Mouse (Mus musculus) kidney, postnatal 0 days (tissue): ENCODE results near the gene Wdr70. TPM values are rescaled to one million over a fixed set of nuclear protein-coding genes. Genes with fewer than 3 reads are reported as not detected.

Source experiments
- ATAC-seq: fragments of 200-750 bp; cut with Nextera tagmentation; replicated peaks from 2 replicates; pipeline ENCODE4 v1.8.0; 2017; ENCODE audit warnings: low read depth, moderate number of reproducible peaks, moderate TSS enrichment, moderate library complexity; ENCODE audit not compliant: low FRiP score
- DNase-seq: peaks from one replicate; pipeline ENCODE4 v3.0.0-alpha.2; 2016; ENCODE audit warnings: low spot score
- H3K27ac ChIP-seq: fragments of 300-500 bp; sonication (generic); 2 replicates; pipeline ENCODE4 v1.5.1; 2014; ENCODE audit warnings: mild to moderate bottlenecking
- H3K27me3 ChIP-seq: fragments of 300-500 bp; sonication (generic); 2 replicates; pipeline ENCODE4 v1.6.1; 2014; ENCODE audit warnings: low read length, mixed read lengths; ENCODE audit not compliant: insufficient read depth
- H3K36me3 ChIP-seq: fragments of 300-500 bp; sonication (generic); 2 replicates; pipeline ENCODE4 v1.6.1; 2014; ENCODE audit warnings: low read length, mixed read lengths; ENCODE audit not compliant: insufficient read depth
- H3K4me1 ChIP-seq: fragments of 300-500 bp; sonication (generic); replicated peaks from 2 replicates; pipeline ENCODE4 v1.6.1; 2014; ENCODE audit warnings: antibody characterized with exemption, low read length, mixed read lengths; ENCODE audit not compliant: insufficient read depth
- H3K4me2 ChIP-seq: fragments of 300-500 bp; sonication (generic); 2 replicates; pipeline ENCODE4 v1.6.1; 2014; ENCODE audit warnings: mild to moderate bottlenecking, low read length, moderate library complexity, mixed read lengths
- H3K4me3 ChIP-seq: fragments of 300-500 bp; sonication (generic); replicated peaks from 2 replicates; pipeline ENCODE4 v1.5.1; 2014; ENCODE audit warnings: low read depth, low read length
- H3K9ac ChIP-seq: fragments of 300-500 bp; sonication (generic); 2 replicates; pipeline ENCODE4 v1.6.1; 2014; ENCODE audit warnings: low read depth, low read length
- H3K9me3 ChIP-seq: fragments of 300-500 bp; sonication (generic); replicated peaks from 2 replicates; pipeline ENCODE4 v1.6.1; 2016; ENCODE audit warnings: low read length, inconsistent platforms, mixed read lengths
- CTCF ChIP-seq: IDR thresholded peaks from 2 replicates; pipeline ENCODE4 v1.5.1; 2016; ENCODE audit warnings: antibody characterized with exemption, low read depth, mild to moderate bottlenecking, moderate library complexity
- WGBS: fragments of 180-500 bp; shearing (Covaris S2); extraction: QIAGEN DNeasy Blood & Tissue Kit; methylation state at CpG from one replicate; pipeline ENCODE4 v1.1.7; 2014; 5-methylcytosine and 5-hydroxymethylcytosine counted together
- polyA plus RNA-seq: library from polyadenylated mRNA; unstranded; fragments of >200 nt; fragmentation: Nextera tagmentation; extraction: Ambion mirVana; gene quantifications from 2 replicates; pipeline ENCODE4 v1.2.1, GENCODE M21; 2015

The Wdr70 gene
- polyA plus RNA-seq, 1 experiment from 2014 or later = 39.5 TPM

- no peaks in the 10 kb centered on the region; the same call in 1 of the 2 replicates for H3K36me3 ChIP-seq
- 92% methylated on average over 1 of the region's 1 CpGs for WGBS
- no peak overlapping the region for H3K9ac ChIP-seq
- DNase-seq = no peak
- no peak overlapping the region for H3K27ac ChIP-seq
- no peak for ATAC-seq
- no peak overlapping the region for H3K4me3 ChIP-seq
- H3K9me3 ChIP-seq = no peaks in the 10 kb centered on the region
- no peaks in the 10 kb centered on the region for H3K27me3 ChIP-seq
- no peak for TF ChIP-seq CTCF
- no peak overlapping the region for H3K4me2 ChIP-seq
- H3K4me1 ChIP-seq = no peaks in the 10 kb centered on the region
Measured at GRCm38 (mm10) chr15:8006056-8006455, 93.0 kb downstream of the Wdr70 start.

- no peak overlapping the region for H3K9ac ChIP-seq
- H3K9me3 ChIP-seq = no peaks in the 10 kb centered on the region
- H3K4me2 ChIP-seq = no peak overlapping the region
- H3K4me1 ChIP-seq = no peaks in the 10 kb centered on the region
- no peaks in the 10 kb centered on the region; the same call in 1 of the 2 replicates for H3K36me3 ChIP-seq
- H3K27ac ChIP-seq = no peak overlapping the region
- peak; percentile 9 for DNase-seq
- no peaks in the 10 kb centered on the region for H3K27me3 ChIP-seq
- no peak overlapping the region for H3K4me3 ChIP-seq
- no peak for ATAC-seq
- WGBS = 70% methylated on average over 5 of the region's 5 CpGs
- peak; percentile 20; the same call in 1 of the 2 replicates for TF ChIP-seq CTCF
Measured at GRCm38 (mm10) chr15:8005506-8005905, 93.5 kb downstream of the Wdr70 start.

GRCm38 (mm10) chr15:8003789-8004188, 95.2 kb downstream of the Wdr70 start:
- Histone ChIP-seq H3K4me1 (no peaks in the 10 kb centered on the region), H3K4me3 (no peak overlapping the region), H3K27me3 (no peaks in the 10 kb centered on the region), H3K4me2 (no peak overlapping the region), H3K9ac (no peak overlapping the region), H3K27ac (no peak overlapping the region), H3K36me3 (no peaks in the 10 kb centered on the region), H3K9me3 (no peaks in the 10 kb centered on the region)
- WGBS = 67% methylated on average over 8 of the region's 8 CpGs
- peak; percentile 69 for DNase-seq
- ATAC-seq = no peak
- TF ChIP-seq CTCF = no peak

- Histone ChIP-seq H3K36me3 (peaks cover 4% of the 10 kb centered on the region; the same call in 1 of the 2 replicates), H3K9me3 (no peaks in the 10 kb centered on the region), H3K27ac (no peak overlapping the region), H3K4me1 (no peaks in the 10 kb centered on the region), H3K9ac (no peak overlapping the region), H3K4me2 (no peak overlapping the region), H3K4me3 (no peak overlapping the region), H3K27me3 (no peaks in the 10 kb centered on the region)
- 74% methylated on average over 14 of the region's 14 CpGs for WGBS
- ATAC-seq = no peak
- TF ChIP-seq CTCF = no peak
- DNase-seq = no peak
Measured at GRCm38 (mm10) chr15:7998843-7999546, 100.0 kb downstream of the Wdr70 start.

- TF ChIP-seq CTCF = no peak
- Histone ChIP-seq H3K9ac (no peak overlapping the region), H3K27ac (no peak overlapping the region), H3K9me3 (no peaks in the 10 kb centered on the region), H3K4me2 (no peak overlapping the region), H3K4me3 (no peak overlapping the region), H3K36me3 (peaks cover 4% of the 10 kb centered on the region; the same call in 1 of the 2 replicates), H3K4me1 (no peaks in the 10 kb centered on the region), H3K27me3 (no peaks in the 10 kb centered on the region)
- no peak for DNase-seq
- ATAC-seq = no peak
- 78% methylated on average over 2 of the region's 2 CpGs for WGBS
Measured at GRCm38 (mm10) chr15:7998095-7998494, 100.9 kb downstream of the Wdr70 start.

- Histone ChIP-seq H3K9me3 (no peaks in the 10 kb centered on the region), H3K4me1 (no peaks in the 10 kb centered on the region), H3K36me3 (peaks cover 4% of the 10 kb centered on the region; the same call in 1 of the 2 replicates), H3K4me2 (no peak overlapping the region), H3K27ac (no peak overlapping the region), H3K9ac (no peak overlapping the region), H3K4me3 (no peak overlapping the region), H3K27me3 (no peaks in the 10 kb centered on the region)
- DNase-seq = no peak
- 52% methylated on average over 6 of the region's 6 CpGs for WGBS
- no peak for TF ChIP-seq CTCF
- ATAC-seq = no peak
Measured at GRCm38 (mm10) chr15:7993721-7994120, 105.3 kb downstream of the Wdr70 start.
